Mouse (Mus musculus): Measurements from ENCODE around the gene Car15.

The Car15 gene

DNA sequence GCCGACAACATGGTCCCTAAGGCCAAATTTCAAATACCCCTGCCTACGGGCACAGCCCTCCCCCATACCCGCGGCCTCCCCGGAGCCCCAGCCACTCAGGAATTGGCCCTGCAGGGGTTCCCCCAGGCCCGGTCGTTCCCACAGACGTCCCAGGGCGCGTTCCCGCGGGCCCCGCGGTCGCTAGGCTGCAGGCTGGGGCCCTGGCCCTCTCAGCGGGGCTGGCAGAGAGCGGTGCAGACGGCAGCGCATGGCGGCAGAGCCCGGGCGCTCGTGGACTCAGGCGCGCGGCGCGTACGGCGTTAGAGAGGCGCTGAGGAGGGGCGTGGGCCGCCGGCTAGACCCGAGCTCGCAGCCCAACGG, 4.9 kb downstream of the Car15 start:
- DNase-seq (ENCODE audit: low read depth) = no peak

DNA sequence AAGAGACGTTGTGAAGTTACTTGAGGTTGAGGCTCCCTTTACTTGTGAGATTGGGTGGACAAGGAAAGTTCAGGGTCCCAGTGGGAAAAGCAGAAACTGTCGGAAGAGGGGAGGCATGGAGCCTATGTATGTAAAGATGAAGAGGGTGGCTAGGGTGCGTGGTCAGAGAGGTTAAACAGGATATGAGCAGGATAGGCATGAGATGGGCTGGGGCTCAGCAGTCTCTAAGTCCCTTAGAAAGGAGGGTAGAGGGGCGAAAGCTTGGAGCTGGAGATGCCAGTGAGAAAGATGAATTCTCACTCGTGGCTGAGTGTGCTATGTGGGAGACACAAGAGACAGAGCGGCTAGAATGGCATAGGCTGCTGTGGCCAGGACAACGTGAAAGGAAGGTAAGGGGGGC, 5.3 kb downstream of the Car15 start, which contains the start of gene B830017H08Rik:
Gene B830017H08Rik, plus strand, starts transcription at position 301 of the 400 bp plus-strand sequence.
- DNase-seq (ENCODE audit: low read depth) = no peak

DNA sequence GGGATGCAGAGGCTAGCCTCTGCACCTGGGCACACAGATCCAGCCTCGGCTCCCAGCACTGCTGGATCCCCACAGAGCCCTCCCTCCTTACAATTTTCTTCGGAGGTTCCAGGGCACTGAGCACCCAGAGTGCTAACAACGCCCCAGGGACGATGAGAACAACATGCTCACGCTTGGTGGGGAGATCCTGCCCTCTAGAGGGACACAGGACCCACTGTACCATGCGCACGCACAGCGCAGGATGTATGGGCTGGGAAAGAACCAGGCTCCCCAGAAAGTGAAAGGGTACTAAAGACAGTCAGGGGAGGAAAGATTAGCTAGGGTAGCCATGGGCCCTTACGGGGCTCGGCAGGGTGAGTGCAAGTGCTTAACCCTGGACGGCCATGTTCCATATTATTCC, 6.4 kb downstream of the Car15 start:
- no peak for DNase-seq (ENCODE audit: low read depth)

DNA sequence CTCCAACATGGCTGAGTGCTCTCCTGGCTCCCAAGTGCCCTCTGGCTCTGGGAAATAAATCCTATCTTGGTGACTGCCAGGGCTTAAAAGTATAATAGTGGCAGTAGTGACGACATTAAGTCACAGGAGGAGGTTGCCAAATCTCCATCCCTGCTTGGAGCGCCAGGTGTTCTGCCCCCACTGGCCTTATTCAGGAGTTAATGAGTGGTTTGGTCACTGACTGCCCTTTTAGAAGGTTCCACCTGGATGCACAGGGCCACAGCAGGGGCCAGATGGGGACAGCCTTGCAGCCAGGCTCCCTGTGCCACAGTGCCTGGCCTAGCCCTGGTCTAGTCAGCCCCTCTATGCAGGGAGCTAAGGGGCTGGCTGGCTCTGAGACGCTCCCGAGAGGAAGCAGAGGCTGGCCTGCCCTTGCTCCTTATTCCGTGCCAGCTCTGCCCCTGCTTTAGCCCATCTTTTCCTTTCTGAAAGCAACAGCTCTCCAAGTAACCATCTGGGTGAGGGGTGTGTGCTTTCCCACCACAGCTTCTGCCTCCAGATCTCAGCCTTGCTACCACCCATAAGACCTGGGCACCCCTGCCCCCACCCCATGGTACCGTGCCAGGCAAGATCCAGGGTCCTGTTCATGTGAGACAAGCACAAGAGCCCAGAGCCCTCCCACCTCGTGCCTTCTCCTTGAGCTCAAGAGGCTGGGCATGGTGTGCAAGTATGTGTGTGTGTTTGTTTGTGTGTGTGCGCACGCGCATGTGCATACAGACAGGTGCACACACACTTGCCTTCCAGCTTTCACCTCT, 7.6 kb downstream of the Car15 start:
- DNase-seq (ENCODE audit: low read depth) = no peak

DNA sequence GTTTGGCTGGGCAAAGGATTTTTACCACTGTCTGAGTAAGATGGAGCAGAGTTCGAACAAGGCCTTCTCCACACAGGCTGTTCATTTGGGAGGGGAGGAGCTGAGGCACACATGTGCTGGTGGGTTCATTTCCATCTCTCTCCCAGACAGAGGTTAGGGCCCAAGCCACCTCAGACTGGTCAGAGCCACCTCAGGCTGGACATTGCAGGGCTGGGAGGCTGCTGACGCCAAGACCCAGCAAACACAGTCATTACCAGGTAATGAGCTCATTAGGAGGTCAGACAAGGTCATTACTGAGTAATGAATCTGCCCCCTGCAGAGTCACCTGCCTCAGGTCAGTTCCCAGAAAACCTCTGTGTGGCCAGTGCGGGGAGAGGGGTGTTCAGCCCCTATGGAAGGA, 9.3 kb downstream of the Car15 start:
- DNase-seq (ENCODE audit: low read depth) = no peak

DNA sequence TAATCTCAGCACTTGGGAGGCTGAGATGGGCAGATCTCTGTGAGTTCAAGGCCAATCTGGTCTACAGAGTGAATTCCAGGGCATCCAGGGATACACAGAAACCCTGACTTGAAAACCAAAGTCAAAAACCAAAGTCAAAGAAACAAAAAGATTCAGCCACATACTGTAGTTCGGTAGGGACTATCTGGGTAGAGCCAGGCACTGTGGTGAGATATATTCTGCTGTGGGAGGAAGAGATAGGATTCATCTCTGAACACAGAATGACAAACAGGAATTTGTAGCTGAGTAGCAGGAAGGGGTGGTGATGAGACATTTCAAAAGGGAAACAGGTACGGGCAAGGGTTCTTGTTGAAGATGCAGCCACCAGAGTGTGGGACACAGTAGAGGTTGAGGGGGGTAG, 9.9 kb downstream of the Car15 start:
- DNase-seq (ENCODE audit: low read depth) = no peak

DNA sequence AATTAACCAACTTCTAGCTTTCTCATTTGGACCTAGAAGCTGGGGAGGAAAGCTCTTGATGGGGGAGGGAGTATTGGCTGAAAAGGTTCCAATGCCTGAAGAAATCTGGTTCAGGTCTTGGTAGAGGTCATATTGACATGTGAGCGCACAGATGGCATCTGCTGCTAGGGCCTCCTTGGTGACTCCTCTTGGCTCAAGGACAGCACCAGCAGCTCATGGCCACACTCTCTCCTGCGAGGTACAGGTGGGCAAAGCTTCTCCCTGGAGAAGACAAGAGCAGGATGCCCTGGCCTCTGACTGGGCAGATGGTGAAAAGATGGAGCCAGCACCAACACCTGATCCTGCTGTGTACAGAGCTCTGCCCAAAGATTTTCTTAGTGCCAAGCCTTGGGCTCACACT, 11.7 kb downstream of the Car15 start:
- DNase-seq (ENCODE audit: low read depth) = no peak

DNA sequence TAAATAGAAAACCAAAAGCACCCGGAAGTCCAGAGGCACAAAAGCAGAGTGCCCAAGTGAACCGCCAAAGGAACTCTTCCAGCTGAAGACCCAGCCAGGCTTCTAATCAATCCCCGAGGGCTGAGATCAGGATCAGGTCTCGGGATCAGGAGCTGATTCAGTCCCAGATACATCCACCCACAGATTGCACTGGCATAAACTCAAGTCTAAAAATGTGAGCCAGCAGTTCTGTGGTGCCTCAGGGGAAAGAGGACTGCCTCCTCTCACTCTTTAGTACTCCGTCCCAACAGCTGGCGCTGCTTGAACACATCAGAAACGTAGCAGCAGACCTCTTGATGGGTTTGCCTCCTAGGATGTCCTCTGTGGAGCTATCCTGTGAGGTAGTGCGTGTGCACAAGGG, 21.6 kb downstream of the Car15 start:
- no peak for DNase-seq (ENCODE audit: low read depth)

DNA sequence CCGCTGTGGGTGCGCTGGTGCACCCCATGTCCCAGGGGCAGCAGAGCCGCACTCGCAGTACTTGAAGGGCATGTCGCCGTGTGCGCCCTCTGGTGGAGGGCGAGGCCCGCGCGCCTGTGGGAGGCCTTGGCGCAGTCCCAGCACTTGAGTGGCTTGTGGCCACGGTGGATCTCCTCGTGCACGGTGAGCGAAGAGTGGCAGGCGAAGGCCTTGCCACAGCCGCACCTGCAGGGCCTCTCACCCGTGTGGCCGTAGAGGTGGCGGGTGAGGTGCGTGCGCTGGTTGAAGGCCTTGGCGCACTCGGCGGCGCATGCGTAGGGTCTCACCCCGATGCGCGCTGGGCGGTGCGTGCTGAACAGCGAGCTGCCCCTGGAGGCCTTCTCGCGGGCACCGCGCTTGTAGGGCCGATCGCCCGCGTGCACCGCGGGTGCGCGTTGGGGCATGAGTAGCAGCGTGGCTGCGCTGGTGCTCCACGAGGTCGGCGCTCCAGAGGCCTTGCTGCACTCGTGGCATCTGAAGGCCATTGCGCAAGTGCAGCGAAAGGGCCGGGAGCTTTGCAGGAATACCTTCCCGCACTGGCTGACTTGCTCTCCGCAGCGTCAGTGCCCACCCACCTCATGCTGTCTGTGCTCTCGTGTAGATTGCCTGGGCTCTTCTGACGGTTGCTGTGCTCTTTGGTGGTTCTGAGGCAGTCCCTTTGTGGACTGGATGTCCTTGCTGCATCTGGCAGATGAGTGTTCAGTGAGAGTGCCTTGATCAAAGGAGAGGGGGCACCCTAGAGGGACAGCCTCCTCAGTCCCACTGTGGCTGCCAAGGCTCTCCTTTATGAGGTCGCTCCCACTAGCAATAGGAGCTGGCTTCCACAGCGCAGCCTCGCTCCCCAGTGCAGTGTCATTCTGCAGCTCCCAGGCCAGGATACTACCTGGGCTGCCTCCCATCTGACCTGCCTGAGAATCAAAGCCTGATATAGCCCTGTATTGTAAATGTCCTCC, 22.5 kb downstream of the Car15 start:
- DNase-seq (ENCODE audit: low read depth) = peak; percentile 67

DNA sequence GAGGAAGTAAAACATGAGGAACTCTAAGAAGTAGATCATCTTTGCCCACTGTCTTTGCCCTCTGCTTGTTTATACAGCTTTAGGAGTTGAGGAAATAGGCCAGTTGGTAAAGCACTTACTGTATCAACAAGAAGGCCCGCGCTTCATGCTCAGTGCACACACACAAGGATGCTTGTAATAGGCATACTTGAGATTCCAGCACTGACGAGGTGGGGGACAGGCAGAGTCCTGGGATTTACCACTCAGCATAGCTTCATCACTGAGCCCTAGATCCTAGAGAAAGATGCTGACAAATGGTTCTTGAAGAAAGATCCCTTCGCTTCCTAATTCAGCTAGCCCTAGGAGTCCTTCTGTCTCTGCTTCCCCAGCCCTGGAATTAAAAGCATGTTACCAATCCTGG, 25.0 kb downstream of the Car15 start:
- DNase-seq (ENCODE audit: low read depth) = no peak

DNA sequence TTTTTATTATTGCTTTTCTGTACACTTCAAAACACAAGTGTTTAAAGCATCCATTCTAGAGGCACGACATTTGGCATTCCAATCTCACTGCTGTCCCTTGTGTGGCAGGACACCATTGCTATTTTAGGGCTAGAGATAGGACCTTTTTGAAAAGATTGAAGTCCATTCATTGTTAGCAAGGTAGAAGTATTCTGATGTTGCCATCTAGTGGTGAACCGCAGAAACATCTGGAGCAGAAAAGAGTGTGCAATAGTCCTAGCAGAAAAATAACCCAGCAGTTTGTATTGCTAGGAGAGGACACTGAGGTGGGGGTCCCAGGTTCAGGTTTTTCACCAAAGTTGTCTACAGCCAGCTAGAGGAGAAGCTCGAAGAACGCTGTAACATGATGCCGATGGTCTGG, 26.0 kb downstream of the Car15 start:
- DNase-seq (ENCODE audit: low read depth) = peak; percentile 40

DNA sequence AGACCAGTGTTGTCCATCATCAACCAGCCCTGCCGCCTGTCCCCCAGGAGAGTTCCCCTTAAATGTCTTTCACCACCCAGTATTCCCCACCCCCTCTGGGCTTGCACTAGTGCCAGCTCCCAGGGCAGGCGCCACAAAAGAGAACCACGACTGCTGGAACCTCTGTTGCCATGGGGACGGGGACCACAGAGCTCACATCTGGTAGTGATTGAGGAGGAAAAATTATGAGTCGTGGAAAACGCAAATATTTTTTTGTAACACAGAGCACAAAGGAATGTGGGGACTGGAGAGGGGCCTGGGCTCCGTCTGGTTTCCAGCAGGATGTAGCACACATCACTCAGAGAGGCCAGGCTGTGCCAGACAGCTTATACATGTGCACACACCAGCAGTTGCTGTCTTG, 28.5 kb downstream of the Car15 start:
- DNase-seq (ENCODE audit: low read depth) = no peak

DNA sequence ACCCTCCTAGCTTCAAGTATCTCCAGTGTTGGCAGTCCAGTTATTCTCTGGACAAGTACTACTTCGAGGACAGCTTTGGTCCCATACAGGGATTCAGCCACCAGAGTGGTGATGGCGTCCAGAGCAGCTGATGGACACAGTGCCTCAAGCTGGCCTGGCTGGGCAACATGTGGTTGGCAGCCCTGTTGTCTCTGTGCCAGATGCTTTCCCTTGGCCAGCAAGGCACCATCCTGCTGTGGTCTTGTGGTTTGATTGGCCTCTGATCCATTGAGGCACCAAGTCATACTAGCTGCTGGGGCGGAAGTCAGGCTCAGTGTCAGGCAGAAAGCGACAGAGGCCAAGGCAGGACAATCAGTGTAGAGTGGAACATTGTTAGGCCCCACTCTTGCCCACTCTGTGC, 29.0 kb downstream of the Car15 start:
- no peak for DNase-seq (ENCODE audit: low read depth)

DNA sequence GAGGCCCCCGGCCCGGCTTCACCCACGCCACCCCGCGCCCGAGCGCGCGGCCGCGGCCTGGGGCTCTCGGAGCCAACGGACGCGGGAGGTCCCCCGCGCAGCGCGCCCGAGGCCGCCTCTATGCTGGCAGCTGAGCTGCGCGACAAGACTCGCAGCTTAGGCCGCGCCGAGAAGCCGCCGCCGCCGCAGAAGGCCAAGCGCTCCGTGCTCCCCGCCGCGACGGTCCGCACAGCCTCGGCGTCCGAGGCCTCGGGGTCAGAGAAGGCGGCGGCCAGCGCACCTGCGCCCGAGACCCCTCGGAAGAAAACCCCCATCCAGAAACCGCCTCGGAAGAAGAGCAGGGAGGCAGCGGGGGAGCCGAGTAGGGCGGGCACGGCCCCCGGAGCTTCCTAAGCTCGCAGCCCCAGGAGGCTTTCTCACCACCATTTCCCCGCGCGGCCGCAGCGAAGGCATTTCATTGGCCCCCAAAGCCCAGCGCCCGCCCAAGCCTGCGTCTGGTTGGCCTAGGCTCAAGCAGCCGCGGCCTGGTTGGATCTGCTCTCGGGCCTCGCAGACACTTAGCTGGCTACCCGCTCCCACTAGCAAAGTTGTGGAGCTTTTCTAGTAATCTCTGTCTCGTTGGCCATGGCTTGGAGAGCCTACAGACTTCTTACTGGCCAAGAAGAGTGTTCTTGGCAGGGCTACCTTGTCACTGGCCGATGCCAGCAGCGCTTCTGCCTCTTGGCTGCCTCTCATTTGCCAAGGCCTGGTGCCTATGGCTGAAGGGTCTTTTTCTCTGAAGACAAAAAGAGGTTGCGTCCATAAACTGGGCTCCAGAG, 30.8 kb downstream of the Car15 start:
- peak; percentile 73 for DNase-seq (ENCODE audit: low read depth)

DNA sequence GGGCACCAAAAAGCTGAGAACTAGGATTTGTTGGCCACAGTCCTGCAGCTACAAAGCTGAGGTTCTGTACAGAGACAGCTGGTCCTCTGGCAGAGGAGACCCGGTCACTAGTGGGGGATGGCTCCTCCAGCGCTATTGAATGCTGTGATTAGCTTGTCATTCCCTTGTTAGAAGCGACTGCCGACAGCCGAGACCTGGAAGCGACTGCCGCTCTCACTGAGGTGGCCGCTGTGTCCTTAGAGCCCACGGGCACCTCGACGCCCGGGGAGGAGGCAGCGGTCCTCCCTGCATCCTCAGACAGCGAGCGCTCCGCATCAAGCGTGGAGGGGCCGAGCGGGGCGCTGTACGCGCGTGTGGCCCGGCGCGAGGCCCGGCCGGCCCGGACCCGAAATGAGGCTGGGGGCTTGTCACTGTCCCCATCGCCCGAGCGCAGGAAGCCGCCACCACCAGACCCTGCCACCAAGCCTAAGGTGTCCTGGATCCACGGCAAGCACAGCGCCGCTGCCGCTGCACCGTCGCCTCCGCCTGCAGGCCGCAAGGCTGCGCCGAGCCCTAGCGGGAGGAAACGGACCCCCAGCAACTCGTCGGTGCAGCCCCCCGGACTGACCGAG, 31.5 kb downstream of the Car15 start:
- DNase-seq (ENCODE audit: low read depth) = no peak

DNA sequence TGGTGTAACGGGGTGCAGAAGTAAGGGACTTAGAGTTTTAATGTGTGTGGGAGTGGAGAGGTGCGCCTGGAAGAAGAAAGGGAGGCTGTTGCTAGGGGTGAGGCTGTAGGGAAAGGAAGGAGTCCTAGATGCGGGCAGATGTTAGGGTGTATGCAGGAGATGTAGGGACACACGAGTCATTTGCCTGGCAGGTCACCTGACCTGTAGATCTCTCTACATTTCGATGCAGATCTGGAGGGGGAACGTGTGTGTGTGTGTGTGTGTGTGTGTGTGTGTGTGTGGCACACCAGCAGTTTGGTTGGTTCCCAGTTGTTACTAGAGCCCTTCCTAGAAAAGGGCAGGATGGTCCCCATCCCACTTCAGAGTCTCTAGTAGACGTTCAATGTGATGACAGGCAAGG, 33.2 kb downstream of the Car15 start:
- DNase-seq (ENCODE audit: low read depth) = no peak

DNA sequence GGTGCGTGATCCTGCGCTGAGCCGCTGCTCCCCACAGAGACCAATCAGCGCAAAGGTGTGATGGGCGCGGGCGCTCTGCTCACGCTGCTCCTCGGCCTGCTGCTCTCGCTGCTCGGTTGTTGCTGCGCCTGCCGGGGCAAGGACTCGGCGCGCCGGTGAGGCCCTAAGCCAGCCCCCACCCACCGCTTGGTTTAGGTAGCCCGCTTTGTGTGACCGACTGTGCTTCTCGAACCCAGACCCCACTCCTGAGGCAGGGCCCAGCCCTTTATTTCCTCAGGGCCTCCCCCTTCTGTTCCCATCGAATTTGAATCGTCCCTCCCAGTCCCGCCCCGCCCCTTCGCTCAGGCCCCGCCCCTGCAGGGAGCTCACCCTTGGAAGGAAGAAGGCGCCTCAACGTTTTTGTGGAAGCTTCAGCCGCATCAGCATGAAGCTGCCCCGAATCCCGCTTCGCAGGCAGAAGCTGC, 33.7 kb downstream of the Car15 start:
- peak; percentile 40 for DNase-seq (ENCODE audit: low read depth)

DNA sequence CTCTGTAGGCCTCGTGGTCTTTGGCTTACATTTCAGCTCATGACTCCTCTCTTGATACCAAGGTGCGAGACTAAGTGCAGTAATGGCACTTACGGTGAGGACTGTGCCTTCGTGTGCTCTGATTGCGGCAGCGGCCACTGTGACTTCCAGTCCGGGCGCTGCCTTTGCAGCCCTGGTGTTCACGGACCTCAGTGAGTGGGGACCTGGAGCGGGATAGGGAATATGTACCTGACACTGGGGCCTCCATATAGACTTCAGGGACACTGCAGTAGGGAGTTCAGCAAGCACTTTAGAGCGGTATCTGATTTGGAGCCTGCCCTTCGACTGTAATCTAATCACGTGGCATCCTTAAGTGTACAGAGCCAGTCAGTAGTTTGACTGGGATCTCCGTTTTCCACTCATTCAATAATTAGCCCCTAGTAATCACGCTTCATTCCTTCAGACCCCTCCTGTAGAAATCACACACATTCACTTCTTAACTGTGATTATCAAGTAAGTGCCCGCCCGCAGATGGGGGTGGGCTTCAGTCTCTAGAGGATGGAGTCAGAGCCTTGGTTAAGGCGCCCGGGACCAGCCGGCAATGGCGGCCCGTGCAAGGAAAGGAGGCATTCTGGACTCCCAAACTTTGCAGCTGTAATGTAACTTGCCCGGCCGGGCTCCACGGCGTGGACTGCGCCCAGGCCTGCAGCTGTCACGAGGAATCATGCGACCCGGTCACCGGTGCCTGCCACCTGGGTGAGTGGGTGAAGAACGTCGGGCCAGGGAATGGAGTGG, 34.3 kb downstream of the Car15 start:
- no peak for DNase-seq (ENCODE audit: low read depth)

DNA sequence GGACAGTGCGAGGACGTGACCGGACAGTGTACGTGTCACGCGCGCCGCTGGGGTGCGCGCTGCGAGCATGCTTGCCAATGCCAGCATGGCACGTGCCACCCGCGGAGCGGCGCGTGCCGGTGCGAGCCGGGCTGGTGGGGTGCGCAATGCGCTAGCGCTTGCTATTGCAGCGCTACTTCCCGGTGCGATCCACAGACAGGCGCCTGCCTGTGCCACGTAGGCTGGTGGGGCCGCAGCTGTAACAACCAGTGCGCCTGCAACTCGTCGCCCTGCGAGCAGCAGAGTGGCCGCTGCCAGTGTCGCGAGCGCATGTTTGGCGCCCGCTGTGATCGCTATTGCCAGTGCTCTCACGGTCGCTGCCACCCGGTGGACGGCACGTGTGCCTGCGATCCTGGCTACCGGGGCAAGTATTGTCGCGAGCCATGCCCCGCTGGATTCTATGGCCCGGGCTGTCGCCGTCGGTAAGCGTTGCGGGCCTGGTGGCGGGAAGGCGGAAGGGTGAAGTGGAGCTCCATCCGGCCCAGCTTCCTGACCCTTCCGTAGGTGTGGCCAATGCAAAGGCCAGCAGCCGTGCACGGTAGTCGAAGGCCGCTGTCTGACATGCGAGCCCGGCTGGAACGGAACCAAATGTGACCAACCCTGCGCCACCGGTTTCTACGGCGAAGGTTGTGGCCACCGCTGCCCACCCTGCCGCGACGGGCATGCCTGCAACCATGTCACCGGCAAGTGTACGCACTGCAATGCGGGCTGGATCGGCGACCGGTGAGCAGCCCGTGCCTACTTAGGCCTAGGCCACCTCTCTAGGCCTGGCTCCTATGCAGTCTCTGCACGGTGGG, 35.1 kb downstream of the Car15 start:
- no peak for DNase-seq (ENCODE audit: low read depth)

DNA sequence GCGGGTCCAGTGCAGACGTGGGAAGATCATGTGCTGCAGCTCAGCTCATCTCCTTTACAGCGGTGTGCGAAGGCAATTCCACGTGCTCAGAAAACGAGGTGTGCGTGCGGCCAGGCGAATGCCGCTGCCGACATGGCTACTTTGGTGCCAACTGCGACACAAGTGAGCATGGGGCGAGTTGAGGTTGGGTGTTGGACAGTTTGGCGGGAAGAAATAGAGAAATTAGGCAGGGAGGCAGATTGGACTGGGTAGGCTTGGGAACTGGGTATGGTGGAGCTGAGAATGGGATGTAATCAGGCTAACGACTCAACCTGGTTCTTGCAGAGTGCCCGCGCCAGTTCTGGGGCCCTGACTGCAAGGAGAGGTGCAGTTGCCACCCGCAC, 35.7 kb downstream of the Car15 start:
- DNase-seq (ENCODE audit: low read depth) = no peak

Measured in c-Kit-positive CD71-positive TER-119-negative erythroid progenitor cells, embryonic 14.5 days (primary cell).